Mouse (Mus musculus) hindbrain, postnatal 0 days (tissue): ENCODE results near the gene Elp4. TPM values are rescaled to one million over a fixed set of nuclear protein-coding genes. Genes with fewer than 3 reads are reported as not detected.

Experiments
- ATAC-seq: fragments of 200-750 bp; cut with Nextera tagmentation; 2 replicates; pipeline ENCODE4 v1.8.0; 2017; ENCODE audit warnings: mild to moderate bottlenecking, moderate TSS enrichment, moderate library complexity
- DNase-seq: peaks from one replicate; pipeline ENCODE4 v3.0.0-alpha.2; 2015; ENCODE audit warnings: low spot score
- H3K27ac ChIP-seq: fragments of 300-500 bp; sonication (generic); 2 replicates; pipeline ENCODE4 v1.5.1; 2014; ENCODE audit warnings: mild to moderate bottlenecking
- H3K27me3 ChIP-seq: fragments of 300-500 bp; sonication (generic); 2 replicates; pipeline ENCODE4 v1.6.1; 2014; ENCODE audit warnings: low read length, mixed read lengths; ENCODE audit not compliant: insufficient read depth
- H3K36me3 ChIP-seq: fragments of 300-500 bp; sonication (generic); 2 replicates; pipeline ENCODE4 v1.6.1; 2014; ENCODE audit warnings: low read length, mixed read lengths; ENCODE audit not compliant: insufficient read depth
- H3K4me1 ChIP-seq: fragments of 300-500 bp; sonication (generic); 2 replicates; pipeline ENCODE4 v1.6.1; 2014; ENCODE audit warnings: antibody characterized with exemption, low read length, mixed read lengths; ENCODE audit not compliant: insufficient read depth
- H3K4me2 ChIP-seq: fragments of 300-500 bp; sonication (generic); 2 replicates; pipeline ENCODE4 v1.6.1; 2014; ENCODE audit warnings: low read depth, mild to moderate bottlenecking, low read length, moderate library complexity, mixed read lengths
- H3K4me3 ChIP-seq: fragments of 300-500 bp; sonication (generic); 2 replicates; pipeline ENCODE4 v1.5.1; 2014; ENCODE audit warnings: low read length
- H3K9ac ChIP-seq: fragments of 300-500 bp; sonication (generic); replicated peaks from 2 replicates; pipeline ENCODE4 v1.6.1; 2014; ENCODE audit warnings: mild to moderate bottlenecking, low read length, moderate library complexity, mixed read lengths
- H3K9me3 ChIP-seq: fragments of 300-500 bp; sonication (generic); 2 replicates; pipeline ENCODE4 v1.6.1; 2016; ENCODE audit warnings: low read length, mixed read lengths
- CTCF ChIP-seq: IDR thresholded peaks from 2 replicates; pipeline ENCODE4 v1.5.1; 2016; ENCODE audit warnings: antibody characterized with exemption, control low read depth, low read depth
- WGBS: fragments of 180-500 bp; shearing (Covaris S2); extraction: QIAGEN DNeasy Blood & Tissue Kit; methylation state at CpG from one replicate; pipeline ENCODE4 v1.1.7; 2014; 5-methylcytosine and 5-hydroxymethylcytosine counted together
- polyA plus RNA-seq: library from polyadenylated mRNA; unstranded; fragments of >200 nt; fragmentation: Nextera tagmentation; extraction: Ambion mirVana; gene quantifications from 2 replicates; pipeline ENCODE4 v1.2.1, GENCODE M21; 2015
- total RNA-seq: library from RNA; depleted of rRNA; stranded (reverse); fragments of >200 nt; gene quantifications from 2 replicates; pipeline ENCODE4 v1.2.3, GENCODE M21; 2014

The Elp4 gene
- total and polyA plus RNA-seq, 2 experiments from 2014 or later = 15.9 to 31.0 TPM

DNA sequence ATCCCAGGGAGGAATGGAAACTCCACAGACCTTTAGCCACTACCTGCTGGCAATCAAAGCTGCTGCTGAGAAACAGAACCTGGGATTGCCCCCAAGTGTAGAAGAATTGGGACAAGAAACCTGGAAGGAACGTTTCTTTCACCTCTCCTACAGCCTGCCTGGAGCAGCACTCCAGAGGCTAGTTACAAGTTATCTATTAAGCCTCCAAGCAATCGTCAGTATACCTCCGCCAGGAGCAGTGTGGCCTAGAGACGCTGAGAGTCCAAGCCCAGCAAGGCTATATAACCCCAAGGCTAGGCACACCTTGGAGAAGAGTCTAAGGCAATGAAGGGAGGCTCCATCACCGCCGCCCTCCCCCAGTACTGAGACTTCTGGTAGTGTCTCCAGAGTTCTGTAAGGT, 238.0 kb downstream of the Elp4 start:
- ATAC-seq (no peak), DNase-seq (no peak)
- no peaks in the 10 kb centered on the region for H3K9me3 ChIP-seq
- H3K9ac ChIP-seq = no peak overlapping the region
- peak overlapping the region; percentile 41 for H3K27ac ChIP-seq
- peaks cover 46% of the 10 kb centered on the region for H3K27me3 ChIP-seq
- no peaks in the 10 kb centered on the region for H3K4me1 ChIP-seq
- no peaks in the 10 kb centered on the region for H3K36me3 ChIP-seq
- TF ChIP-seq CTCF = no peak
- peak overlapping the region; percentile 15; the same call in 1 of the 2 replicates for H3K4me3 ChIP-seq
- H3K4me2 ChIP-seq = peak overlapping the region; percentile 65
- WGBS = 22% methylated on average over 6 of the region's 6 CpGs

DNA sequence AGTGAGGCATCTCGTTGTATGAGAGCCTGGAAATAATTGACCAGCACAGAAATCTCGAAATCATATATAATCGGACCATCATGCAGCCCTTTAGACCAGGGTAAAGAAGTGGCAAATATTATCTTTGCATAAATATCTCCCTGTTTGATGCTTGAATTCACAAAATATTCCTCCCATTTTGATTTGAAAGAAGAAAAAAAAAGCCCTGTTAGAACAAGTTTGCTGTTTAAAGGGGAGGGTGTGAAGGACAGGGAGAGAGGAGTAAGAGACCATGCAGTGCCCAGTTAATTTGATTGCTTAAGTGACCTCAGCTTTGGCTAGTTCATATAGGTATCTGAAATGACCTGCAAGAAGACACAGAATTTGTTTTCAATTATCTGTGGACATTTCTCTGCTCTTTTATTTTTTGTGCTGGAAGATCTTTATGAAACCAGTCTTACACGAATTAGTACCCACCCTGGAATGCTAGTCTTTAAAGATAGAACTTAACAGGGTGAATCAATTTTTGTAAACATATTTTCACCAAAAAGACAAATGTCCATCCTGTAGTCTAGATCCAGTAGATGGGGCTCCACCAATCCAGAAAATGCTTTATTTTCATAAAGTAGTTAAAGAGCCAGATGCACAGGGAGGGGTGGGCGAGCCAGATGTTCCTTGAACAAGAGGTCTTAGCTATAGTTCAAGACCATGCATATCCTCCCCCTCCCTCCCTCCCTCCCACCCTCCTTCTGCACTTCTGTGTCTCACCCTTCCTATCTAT, 238.7 kb downstream of the Elp4 start:
- Histone ChIP-seq H3K4me3 (no peak overlapping the region), H3K9me3 (no peaks in the 10 kb centered on the region), H3K36me3 (no peaks in the 10 kb centered on the region), H3K4me1 (0 out of 2 replicates have a peak, but pooled peaks cover 2% of the 10 kb centered on the region), H3K27me3 (peaks cover 43% of the 10 kb centered on the region), H3K9ac (no peak overlapping the region), H3K27ac (no peak overlapping the region), H3K4me2 (no peak overlapping the region)
- DNase-seq (no peak), ATAC-seq (no peak)
- WGBS = 28% methylated on average over 5 of the region's 5 CpGs
- no peak for TF ChIP-seq CTCF

DNA sequence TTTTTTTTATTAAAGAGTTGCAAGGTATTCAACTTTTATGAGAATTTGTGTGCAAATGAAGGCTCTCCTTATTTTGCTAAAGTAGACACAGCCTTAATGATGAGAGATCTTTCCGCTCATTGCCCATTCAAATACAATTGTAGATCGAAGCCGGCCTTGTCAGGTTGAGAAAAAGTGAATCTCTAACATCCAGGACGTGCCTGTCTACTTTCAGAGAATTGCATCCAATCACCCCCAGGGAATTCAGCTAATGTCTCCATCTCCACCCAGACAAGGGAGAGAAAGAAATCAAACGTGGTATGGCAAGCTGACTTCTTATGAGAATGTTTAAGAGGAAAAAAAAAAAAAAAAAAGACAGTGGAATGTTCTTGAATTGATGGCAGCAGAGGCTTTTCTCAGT, 239.4 kb downstream of the Elp4 start:
- no peak overlapping the region for H3K9ac ChIP-seq
- no peak overlapping the region for H3K4me2 ChIP-seq
- no peak overlapping the region for H3K4me3 ChIP-seq
- H3K36me3 ChIP-seq = no peaks in the 10 kb centered on the region
- DNase-seq = no peak
- WGBS = 17% methylated on average over 5 of the region's 5 CpGs
- H3K27ac ChIP-seq = no peak overlapping the region
- H3K27me3 ChIP-seq = peaks cover 42% of the 10 kb centered on the region
- no peak for ATAC-seq
- 0 out of 2 replicates have a peak, but pooled peaks cover 2% of the 10 kb centered on the region for H3K4me1 ChIP-seq
- H3K9me3 ChIP-seq = no peaks in the 10 kb centered on the region
- TF ChIP-seq CTCF = no peak

DNA sequence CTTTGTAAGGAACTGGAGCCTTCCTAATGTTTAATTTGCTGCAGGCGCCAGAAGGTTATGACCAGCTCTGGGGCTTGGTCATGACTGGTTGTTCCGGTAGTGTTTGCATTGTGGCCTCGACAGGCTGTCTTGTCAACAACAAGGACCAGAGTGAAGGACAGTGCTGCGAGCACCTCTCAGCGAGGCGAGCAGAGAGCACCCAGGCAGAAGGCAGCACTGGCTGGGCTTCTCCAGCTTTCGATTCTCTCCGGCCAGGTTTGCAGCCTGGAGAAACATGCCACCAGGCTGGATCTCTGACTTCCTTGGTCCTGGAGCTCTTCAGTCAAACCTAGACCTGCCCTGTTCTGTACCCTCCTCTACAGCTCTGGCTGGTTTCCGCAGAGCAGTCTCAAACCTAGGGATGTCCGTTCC, 241.3 kb downstream of the Elp4 start:
- no peak overlapping the region for H3K9ac ChIP-seq
- no peaks in the 10 kb centered on the region for H3K9me3 ChIP-seq
- no peaks in the 10 kb centered on the region for H3K36me3 ChIP-seq
- WGBS = 18% methylated on average over 10 of the region's 10 CpGs
- peak overlapping the region; percentile 52 for H3K4me2 ChIP-seq
- DNase-seq = peak; percentile 15
- H3K27me3 ChIP-seq = peaks cover 49% of the 10 kb centered on the region
- H3K27ac ChIP-seq = no peak overlapping the region
- no peak for TF ChIP-seq CTCF
- H3K4me3 ChIP-seq = no peak overlapping the region
- 0 out of 2 replicates have a peak, but pooled peaks cover 2% of the 10 kb centered on the region for H3K4me1 ChIP-seq
- ATAC-seq = no peak

DNA sequence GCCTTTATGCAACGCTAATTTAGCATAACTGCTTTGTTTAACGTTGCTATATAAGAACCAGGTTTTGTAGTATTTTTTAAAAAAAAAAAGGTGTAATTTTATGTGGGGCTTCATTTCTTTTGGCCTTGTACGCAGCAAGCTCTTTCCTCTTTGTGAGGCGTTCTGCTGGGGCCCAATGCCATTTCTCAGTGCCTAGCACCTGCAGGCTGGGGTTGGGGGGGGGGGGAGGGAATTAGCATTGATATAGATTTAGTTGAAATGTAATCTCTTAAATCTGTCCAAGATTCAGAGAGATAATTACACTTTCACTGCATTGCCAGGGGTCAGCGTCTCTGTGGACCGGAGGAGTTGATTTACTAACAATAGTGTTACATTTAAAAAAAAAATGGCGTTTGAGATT, 241.8 kb downstream of the Elp4 start:
- Histone ChIP-seq H3K27me3 (peaks cover 45% of the 10 kb centered on the region), H3K4me2 (peak overlapping the region; percentile 52), H3K4me1 (0 out of 2 replicates have a peak, but pooled peaks cover 2% of the 10 kb centered on the region), H3K27ac (peak overlapping the region; percentile 70; the same call in 1 of the 2 replicates), H3K9me3 (no peaks in the 10 kb centered on the region), H3K36me3 (no peaks in the 10 kb centered on the region), H3K9ac (no peak overlapping the region), H3K4me3 (no peak overlapping the region)
- TF ChIP-seq CTCF = no peak
- DNase-seq (no peak), ATAC-seq (no peak)
- 14% methylated on average over 7 of the region's 7 CpGs for WGBS

DNA sequence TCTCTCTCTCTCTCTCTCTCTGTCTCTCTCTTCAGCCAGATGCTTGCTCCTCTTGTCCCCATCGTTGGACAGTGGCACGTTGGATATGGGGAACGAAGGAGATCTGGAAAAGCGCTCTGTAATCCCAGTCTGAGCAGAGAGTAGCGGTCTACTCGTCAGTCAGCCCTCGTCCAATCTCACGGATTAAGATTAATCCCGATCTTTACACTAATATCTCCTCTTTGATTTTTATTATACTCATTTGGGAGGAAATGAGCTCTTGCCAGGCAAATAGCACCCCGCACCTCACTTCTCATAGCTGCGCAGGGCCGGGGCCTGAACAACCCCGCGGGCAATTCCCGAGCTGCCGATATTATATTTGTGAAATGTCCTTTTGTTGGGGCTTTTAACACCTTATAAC, 242.2 kb downstream of the Elp4 start:
- Histone ChIP-seq H3K9me3 (no peaks in the 10 kb centered on the region), H3K4me1 (0 out of 2 replicates have a peak, but pooled peaks cover 2% of the 10 kb centered on the region), H3K27me3 (peaks cover 45% of the 10 kb centered on the region), H3K4me3 (peak overlapping the region; percentile 29; the same call in 1 of the 2 replicates), H3K4me2 (peak overlapping the region; percentile 52), H3K27ac (peak overlapping the region; percentile 70; the same call in 1 of the 2 replicates), H3K9ac (no peak overlapping the region), H3K36me3 (no peaks in the 10 kb centered on the region)
- DNase-seq (no peak), ATAC-seq (no peak)
- WGBS = 11% methylated on average over 16 of the region's 16 CpGs
- TF ChIP-seq CTCF = no peak

DNA sequence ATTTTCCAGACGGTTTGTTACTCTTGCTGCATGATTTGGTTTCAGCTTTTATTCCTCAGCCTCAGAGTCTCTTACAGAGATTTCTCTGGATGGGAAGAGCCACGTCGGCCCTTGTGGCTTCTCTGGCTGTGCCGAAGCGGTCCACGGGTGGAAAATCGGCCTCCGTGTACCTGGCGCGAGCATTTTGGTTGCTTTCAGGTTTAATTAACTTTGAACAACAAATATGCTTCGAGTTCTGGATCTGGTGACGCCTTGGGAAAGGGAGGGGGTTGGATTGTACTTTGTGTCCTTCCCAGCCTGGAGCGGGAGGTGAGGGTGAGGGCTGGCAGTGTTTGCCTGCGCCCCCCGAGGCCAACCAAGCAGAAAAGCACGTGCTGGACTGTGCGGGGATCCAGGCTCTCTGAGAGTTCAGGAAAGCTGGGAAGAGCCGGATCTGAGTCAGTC, 242.7 kb downstream of the Elp4 start:
- WGBS = 2% methylated on average over 18 of the region's 18 CpGs
- DNase-seq = peak; percentile 63

More for the DNA sequence above, 242.7 kb downstream of the Elp4 start:
- Histone ChIP-seq H3K36me3 (no peaks in the 10 kb centered on the region), H3K4me1 (0 out of 2 replicates have a peak, but pooled peaks cover 2% of the 10 kb centered on the region), H3K9ac (no peak overlapping the region; the same call in 1 of the 2 replicates), H3K4me2 (peak overlapping the region; percentile 52), H3K9me3 (no peaks in the 10 kb centered on the region), H3K27ac (peak overlapping the region; percentile 70), H3K27me3 (peaks cover 46% of the 10 kb centered on the region), H3K4me3 (peak overlapping the region; percentile 29)
- peak; percentile 61; the same call in 1 of the 2 replicates for ATAC-seq
- no peak for TF ChIP-seq CTCF
